Mouse (Mus musculus) macrophage (primary cell): Measurements from ENCODE around the gene 1700001K19Rik. TPM values are rescaled to one million over a fixed set of nuclear protein-coding genes. Genes with fewer than 3 reads are reported as not detected.
"Not testable (repeated sequence)": the region's sequence is repeated elsewhere in the genome, so short reads cannot be mapped to it uniquely, and the experiment has no call there.

ENCODE experiments used
- H3K27ac ChIP-seq: fragments of 350-480 bp; formaldehyde crosslinking; 2 replicates; pipeline ENCODE4 v1.9.0; 2021
- H3K36me3 ChIP-seq: fragments of 350-480 bp; formaldehyde crosslinking; 2 replicates; pipeline ENCODE4 v1.9.0; 2021; ENCODE audit errors: inconsistent target
- H3K4me3 ChIP-seq: fragments of 350-480 bp; formaldehyde crosslinking; 2 replicates; pipeline ENCODE4 v1.9.0; 2021; ENCODE audit errors: inconsistent target
- H3K79me2 ChIP-seq: fragments of 350-480 bp; formaldehyde crosslinking; 2 replicates; pipeline ENCODE4 v1.9.0; 2021; ENCODE audit errors: inconsistent target
- WGBS: methylation state at CpG from one replicate; pipeline ENCODE4 v1.1.7; 2026; ENCODE audit warnings: inconsistent platforms; ENCODE audit not compliant: missing documents; 5-methylcytosine and 5-hydroxymethylcytosine counted together
- polyA plus RNA-seq: library from polyadenylated mRNA; stranded (reverse); fragments of 250-400 nt; gene quantifications from 3 replicates; pipeline ENCODE4 v1.2.4, GENCODE M21; 2018; ENCODE audit warnings: inconsistent platforms

1700001K19Rik gene
- polyA plus RNA-seq, 1 experiment from 2014 or later, result not detected

DNA sequence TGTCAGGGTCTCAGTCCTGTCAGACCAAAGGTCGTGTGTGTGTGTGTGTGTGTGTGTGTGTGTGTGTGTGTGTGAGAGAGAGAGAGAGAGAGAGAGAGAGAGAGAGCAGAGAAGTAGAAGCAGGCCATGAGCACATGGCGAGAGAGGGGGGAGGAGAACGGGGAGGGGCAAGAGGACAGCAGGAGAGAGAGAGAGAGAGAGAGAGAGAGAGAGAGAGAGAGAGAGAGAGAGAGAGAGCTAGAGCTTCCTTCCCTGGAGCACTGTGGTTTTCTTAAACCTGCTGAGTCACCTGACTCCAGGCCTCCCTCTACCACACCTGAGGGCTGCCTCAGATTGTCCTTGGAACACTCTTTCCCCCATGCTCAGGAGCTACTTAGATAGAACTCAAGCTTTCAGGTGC lies 18.9 kb upstream of the 1700001K19Rik start:
- not testable (repeated sequence) for H3K36me3 ChIP-seq, H3K4me3 ChIP-seq, H3K79me2 ChIP-seq
- WGBS, result 30% methylated on average over 3 of the region's 3 CpGs
- H3K27ac ChIP-seq, result peak overlapping the region; percentile 15; the same call in 1 of the 2 replicates

DNA sequence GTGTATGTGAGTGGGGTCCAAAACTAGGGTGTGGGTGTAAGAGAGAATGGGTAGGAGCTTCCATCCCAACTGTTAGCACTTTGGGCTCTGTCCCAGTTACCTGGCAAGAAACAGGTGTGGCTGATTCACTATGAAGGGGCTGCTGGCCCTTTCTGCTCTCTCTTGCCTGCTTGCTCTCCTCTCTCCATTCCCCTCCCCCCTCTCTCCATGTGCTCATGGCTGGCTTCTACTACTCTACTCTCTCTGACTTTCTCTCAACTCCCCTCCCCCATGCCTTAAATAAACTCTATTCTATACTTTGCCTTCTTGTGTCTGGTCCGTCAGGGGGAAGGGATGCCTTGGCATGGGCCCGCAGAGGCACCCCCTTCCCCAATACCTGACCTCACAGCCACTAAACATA lies 18.3 kb upstream of the 1700001K19Rik start:
- Histone ChIP-seq H3K79me2 (no peaks in the 10 kb centered on the region), H3K27ac (no peak overlapping the region), H3K4me3 (no peak overlapping the region), H3K36me3 (no peaks in the 10 kb centered on the region)
- 90% methylated on average over 2 of the region's 2 CpGs for WGBS

DNA sequence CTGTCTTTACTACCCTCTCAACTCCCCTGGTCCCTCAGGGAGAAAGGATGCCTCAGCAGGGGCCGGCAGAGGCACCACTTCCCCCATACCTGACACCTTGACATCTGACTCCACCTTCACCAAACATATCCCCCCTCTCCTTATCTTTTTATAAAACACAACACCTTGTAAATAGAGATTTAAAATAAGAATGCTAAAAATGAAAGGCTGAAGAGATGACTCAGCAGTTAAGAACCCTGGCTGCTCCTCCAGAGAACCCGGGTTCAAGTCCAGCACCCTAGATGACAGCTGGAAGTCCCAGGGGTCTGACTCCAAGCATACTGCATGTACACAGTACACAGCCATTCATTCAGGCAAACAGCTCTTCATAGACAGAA lies 16.7 kb upstream of the 1700001K19Rik start:
- Histone ChIP-seq H3K79me2 (peaks cover 15% of the 10 kb centered on the region), H3K4me3 (no peak overlapping the region), H3K27ac (no peak overlapping the region), H3K36me3 (no peaks in the 10 kb centered on the region)
- WGBS, result 68% methylated on average over 2 of the region's 2 CpGs

DNA sequence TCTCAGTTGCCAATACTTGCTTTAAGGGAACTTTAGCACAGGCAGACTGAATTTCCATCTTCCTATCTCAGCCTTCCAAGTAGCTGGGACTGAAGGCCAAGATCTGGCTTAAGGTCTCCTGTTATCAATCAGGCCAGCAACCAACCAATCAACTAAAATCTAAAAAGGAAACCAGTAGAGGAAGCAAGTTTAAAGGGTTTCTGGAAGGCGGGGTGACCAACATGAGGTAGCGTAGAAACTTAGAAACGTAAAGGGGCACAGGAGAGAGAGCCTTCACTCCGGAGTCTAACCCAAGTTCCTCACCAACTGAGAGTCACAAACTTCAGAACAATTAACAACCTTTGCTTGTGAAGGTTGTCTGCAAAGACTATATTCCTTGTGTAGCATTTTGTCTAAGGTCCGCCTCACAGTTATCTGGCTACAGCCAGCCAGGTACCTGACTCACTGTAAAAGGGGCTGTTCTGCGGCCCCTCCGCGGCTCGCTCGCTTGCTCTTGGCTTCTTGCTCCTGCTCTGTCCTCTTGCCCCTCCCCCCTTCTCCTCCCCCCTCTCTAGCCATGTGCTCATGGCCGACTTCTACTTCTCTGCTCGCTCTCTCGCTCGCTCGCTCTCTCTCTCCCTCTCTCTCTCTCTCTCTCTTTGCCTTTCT lies 16.2 kb upstream of the 1700001K19Rik start:
- no peak overlapping the region for H3K27ac ChIP-seq
- WGBS, result 32% methylated on average over 12 of the region's 15 CpGs

DNA sequence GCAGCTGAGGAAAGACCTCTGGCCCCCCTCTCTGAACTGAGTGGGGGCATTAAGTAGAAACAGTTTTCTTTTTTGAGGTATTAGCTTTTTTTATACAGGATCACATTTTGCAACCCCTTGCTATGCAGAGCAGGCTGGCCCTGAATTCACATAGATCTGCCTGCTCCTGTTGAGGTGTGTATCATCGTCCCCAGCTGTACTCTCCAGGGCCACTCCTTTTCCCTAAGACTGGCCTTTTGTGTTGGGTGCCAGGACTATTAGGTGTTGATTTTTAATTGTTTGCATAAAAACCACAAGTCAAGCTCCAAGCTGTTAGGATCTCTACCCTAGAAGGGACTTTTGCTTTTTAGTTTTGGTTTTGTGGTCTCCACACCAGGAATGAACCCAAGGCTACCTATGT lies 15.7 kb upstream of the 1700001K19Rik start:
- Histone ChIP-seq H3K4me3 (no peak overlapping the region), H3K36me3 (peaks cover 5% of the 10 kb centered on the region; the same call in 1 of the 2 replicates), H3K79me2 (peaks cover 16% of the 10 kb centered on the region), H3K27ac (no peak overlapping the region)
- WGBS, result 100% methylated on average over 1 of the region's 1 CpGs

More for the DNA sequence above, 16.2 kb upstream of the 1700001K19Rik start:
- Histone ChIP-seq H3K36me3 (0 out of 2 replicates have a peak, but pooled peaks cover under 1% of the 10 kb centered on the region), H3K4me3 (no peak overlapping the region), H3K79me2 (peaks cover 16% of the 10 kb centered on the region)

DNA sequence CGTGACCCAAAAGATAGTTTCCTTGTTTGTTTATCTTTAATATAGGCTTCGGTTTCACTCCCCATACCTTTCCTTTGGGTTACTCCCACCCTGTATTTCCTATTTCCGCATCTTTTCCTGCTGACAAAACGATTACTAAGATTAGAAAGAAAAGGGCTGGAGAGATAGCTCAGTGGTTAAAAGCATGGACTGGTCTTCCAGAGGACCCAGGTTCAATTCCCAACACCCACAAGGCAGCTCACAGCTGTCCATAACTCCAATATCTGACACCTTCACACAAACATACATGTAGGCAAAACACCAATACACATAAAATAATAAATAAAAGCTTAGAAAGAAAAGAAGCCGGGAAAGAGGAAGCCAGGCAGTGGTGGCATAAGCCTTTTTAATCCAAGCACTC lies 15.0 kb upstream of the 1700001K19Rik start:
- peaks cover 16% of the 10 kb centered on the region for H3K79me2 ChIP-seq
- no peak overlapping the region for H3K4me3 ChIP-seq
- no peak overlapping the region for H3K27ac ChIP-seq
- H3K36me3 ChIP-seq, result peaks cover 9% of the 10 kb centered on the region; the same call in 1 of the 2 replicates
- WGBS, result 48% methylated on average over 5 of the region's 5 CpGs

DNA sequence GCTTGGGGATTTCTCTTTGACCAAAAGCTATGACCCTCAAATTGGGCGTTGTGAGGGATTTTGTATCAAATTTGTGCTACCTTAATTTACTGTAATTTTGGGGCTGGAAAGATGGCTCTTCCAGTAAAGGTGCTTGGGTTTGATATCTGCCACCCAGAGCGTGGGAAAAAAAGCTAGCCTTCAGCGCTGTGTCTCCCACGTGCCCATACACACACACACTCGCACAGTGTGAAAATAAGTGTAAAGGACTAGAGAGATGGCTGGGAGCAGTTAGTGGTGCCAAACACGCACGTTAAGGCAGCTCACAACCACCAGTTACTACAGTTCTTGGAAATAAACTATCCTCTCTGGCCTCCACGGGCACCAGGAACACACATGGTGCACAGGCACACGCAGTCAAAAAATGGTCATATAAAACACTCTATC lies 14.6 kb upstream of the 1700001K19Rik start:
- Histone ChIP-seq H3K27ac (peak overlapping the region; percentile 33; the same call in 1 of the 2 replicates), H3K36me3 (peaks cover 9% of the 10 kb centered on the region; the same call in 1 of the 2 replicates), H3K4me3 (peak overlapping the region; percentile 43), H3K79me2 (peaks cover 16% of the 10 kb centered on the region)
- 62% methylated on average over 9 of the region's 9 CpGs for WGBS

DNA sequence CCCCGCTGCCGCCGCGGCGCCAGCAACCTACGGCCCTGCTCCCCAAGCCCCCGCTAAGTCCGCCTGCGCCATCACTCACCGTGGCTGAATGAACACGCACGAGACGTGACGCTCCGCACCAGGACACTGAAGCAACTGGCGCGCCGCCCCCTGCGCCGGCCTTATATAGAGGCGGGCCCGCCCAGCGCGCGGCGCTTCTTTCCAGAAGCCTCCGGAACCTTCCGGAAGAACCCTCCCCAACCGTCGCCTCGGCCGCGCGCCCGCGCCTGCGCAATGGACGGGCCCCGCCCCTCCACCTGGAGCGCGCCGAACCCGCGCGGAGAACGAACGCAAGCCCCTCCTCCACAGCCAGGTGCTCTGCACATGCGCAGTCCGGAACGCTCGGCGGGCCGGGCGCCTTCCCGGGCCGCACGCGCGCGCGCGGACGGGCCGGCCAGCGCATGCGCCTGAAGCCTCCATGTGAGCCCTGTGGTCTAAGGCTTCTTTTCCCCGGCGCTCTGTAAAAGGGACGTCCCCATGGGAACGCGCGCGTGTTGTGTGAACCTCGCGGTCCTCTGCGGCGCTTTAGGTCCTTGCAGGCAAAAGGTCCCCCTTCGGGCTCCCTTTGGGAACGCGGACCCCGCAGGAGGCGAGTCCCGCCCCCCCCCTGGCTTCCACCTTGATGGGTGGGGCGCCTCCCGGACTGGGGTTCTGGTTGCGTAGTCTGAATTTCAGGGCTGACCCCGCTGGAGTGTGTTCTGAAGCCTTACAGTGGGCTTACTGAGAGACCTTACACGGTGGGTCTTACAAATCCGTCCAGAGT lies 14.0 kb upstream of the 1700001K19Rik start:
- WGBS, result under 1% methylated on average over 88 of the region's 89 CpGs
- H3K4me3 ChIP-seq, result peak overlapping the region; percentile 43
- peaks cover 16% of the 10 kb centered on the region for H3K79me2 ChIP-seq
- peak overlapping the region; percentile 33; the same call in 1 of the 2 replicates for H3K27ac ChIP-seq
- H3K36me3 ChIP-seq, result peaks cover 14% of the 10 kb centered on the region; the same call in 1 of the 2 replicates

DNA sequence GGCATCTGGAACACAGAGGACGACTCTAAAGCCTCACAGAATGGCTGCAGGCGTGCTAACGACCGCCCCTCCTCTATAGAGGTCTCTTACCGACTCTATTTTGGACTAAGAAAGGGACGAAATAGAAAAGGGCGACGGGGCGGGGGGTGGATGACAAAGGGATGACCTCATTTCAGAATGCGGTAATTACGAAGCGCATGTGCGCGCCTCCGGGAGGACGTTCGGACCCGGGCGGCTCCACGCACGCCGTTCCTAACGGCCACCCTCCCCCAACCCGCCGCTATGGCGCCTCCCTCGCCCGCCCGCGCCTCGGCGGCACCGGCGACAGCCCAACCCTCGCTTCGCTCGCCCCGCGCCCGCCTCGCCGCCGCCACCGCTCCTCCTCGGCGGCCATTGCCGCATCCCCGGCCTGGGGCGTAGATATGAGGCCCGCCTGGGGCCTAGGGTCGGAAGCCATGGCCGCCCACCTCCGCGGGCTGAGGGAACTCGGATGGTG lies 13.3 kb upstream of the 1700001K19Rik start:
- under 1% methylated on average over 52 of the region's 55 CpGs for WGBS
- Histone ChIP-seq H3K36me3 (peaks cover 15% of the 10 kb centered on the region; the same call in 1 of the 2 replicates), H3K4me3 (peak overlapping the region; percentile 57), H3K79me2 (peaks cover 16% of the 10 kb centered on the region), H3K27ac (0 out of 2 replicates have a peak overlapping the region, but pooled peaks have one; percentile 13)

DNA sequence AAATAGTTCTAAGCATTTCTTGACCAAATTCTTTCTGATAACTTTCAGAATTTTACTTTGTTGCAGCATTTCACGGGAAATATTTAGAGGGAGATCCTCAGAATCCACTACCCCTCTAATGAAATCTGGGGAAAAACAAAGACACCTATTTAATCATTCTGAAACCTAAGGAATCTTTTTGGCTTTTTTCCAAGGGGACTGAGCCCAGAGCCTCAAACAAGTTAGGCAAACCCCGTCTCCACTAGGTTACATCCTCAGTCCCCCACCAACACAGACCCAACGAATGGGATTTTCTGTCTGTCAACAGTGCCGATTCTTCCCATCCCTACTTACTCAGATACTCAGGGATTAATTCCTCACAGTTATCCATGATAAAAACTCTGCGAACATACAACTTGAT lies 11.0 kb upstream of the 1700001K19Rik start:
- Histone ChIP-seq H3K79me2 (peaks cover 16% of the 10 kb centered on the region), H3K36me3 (peaks cover 24% of the 10 kb centered on the region; the same call in 1 of the 2 replicates)
- not testable (repeated sequence) for H3K27ac ChIP-seq, H3K4me3 ChIP-seq
- 100% methylated on average over 3 of the region's 5 CpGs for WGBS

DNA sequence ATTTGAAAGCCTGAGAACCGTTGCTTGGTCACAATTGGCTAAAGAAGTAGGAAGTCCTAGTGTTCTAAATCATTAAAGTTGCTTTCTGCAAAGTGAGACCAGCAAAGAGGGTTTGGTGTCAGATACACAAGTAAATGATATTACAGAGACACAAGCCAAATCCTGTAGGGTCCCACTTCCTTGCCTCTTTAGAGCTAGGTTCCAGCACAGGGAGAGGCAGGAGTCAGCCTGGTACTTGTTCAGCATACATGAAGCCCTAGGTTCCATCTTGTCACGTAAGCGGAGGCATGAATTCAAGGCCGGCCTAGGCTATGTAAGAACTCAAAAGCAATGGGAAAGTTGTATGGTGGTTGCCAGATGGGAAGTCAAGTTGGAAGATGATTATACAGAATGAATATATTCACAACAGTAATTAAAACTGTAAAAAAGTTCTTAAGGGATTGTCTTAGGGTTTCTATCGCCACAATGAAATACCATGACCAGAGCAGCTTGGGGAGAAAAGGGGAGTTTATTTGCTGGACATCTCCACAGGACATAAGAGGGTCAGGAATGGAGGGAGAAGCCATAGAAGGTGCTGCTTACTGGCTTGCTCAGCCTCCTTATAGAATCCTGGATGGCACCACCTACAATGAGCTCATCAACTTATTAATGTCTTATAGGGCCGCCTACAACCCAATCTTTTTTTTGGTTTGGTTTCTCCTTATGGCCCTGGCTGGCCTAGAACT lies 7.7 kb upstream of the 1700001K19Rik start:
- no peak overlapping the region for H3K4me3 ChIP-seq
- H3K79me2 ChIP-seq, result peaks cover 10% of the 10 kb centered on the region
- WGBS, result 94% methylated on average over 6 of the region's 6 CpGs
- H3K36me3 ChIP-seq, result peaks cover 24% of the 10 kb centered on the region; the same call in 1 of the 2 replicates
- no peak overlapping the region for H3K27ac ChIP-seq

DNA sequence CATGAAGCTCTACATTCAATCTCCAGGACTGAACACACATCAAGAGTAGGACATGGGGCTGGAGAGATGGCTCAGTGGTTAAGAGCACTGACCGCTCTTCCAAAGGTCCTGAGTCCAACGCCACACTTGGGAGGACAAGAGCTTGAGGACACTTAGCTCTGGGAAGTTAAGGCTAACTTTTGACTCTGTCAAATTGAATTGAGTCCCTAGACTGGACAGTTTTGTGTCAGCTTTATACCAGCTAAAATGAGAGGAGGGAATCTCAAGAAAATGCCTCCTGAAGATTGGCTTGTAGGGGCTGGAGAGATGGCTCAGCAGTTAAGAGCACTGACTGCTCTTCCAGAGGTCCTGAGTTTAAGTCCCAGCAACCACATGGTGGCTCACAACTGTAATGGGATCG lies 6.5 kb upstream of the 1700001K19Rik start:
- WGBS, result 91% methylated on average over 3 of the region's 3 CpGs
- H3K36me3 ChIP-seq, result peaks cover 24% of the 10 kb centered on the region; the same call in 1 of the 2 replicates
- H3K27ac ChIP-seq, H3K79me2 ChIP-seq, H3K4me3 ChIP-seq: not testable (repeated sequence)

DNA sequence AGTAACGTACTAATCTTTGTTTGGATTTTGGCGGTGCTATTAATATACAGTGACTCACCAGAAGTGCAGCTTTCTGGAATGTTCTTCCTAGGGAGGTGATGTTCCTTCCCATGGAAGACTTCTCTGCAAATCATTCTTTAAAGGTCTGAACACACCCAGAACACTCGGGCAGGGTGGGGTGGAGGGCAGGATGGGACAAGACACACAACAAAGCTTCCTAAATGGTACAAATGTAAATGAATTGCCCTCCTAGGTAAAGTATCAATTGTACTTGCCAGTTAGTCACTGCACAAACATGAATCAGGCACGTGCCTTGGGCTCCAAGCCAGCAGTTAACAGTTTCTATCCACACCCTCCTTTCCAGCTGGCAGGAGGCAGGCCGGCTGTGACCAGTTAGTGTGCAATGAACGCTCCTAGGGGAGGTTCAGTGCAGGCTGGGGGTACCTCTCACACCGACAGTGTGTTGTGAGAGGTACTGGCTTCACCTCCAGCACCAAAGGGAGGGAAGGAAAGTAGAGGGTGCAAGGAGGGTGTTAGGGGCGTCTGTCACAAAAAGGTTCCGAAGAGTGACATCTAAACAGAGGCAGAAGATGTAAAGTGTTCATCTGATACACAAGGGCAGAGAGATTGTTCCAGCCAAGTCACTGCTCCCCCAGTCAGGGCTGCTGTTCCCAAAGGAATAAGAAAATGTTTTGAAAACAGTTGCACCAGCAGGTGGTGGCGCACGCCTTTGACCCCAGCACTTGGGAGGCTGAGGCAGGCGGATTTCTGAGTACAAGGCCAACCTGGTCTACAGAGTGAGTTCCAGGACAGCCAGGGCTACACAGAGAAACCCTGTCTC lies 5.7 kb upstream of the 1700001K19Rik start:
- no peak overlapping the region for H3K27ac ChIP-seq
- 87% methylated on average over 12 of the region's 12 CpGs for WGBS
- H3K36me3 ChIP-seq, result peaks cover 19% of the 10 kb centered on the region; the same call in 1 of the 2 replicates

More for the DNA sequence above, 5.7 kb upstream of the 1700001K19Rik start:
- Histone ChIP-seq H3K79me2 (no peaks in the 10 kb centered on the region; the same call in 1 of the 2 replicates), H3K4me3 (no peak overlapping the region)
